Mouse (Mus musculus): Measurements from ENCODE around the gene Cx3cr1.
"Not testable (repeated sequence)": the region's sequence is repeated elsewhere in the genome, so short reads cannot be mapped to it uniquely, and the experiment has no call there.

Cx3cr1 gene
- long read RNA-seq, experiment 1, partial matches to known transcripts: 0 of 3 reads
- long read RNA-seq, experiment 1, other reads (novel, unspliced or antisense): 1 of 3 reads
- long read RNA-seq, experiment 2, partial matches to known transcripts: 0 of 1 reads
- long read RNA-seq, experiment 2, other reads (novel, unspliced or antisense): 1 of 1 reads

DNA sequence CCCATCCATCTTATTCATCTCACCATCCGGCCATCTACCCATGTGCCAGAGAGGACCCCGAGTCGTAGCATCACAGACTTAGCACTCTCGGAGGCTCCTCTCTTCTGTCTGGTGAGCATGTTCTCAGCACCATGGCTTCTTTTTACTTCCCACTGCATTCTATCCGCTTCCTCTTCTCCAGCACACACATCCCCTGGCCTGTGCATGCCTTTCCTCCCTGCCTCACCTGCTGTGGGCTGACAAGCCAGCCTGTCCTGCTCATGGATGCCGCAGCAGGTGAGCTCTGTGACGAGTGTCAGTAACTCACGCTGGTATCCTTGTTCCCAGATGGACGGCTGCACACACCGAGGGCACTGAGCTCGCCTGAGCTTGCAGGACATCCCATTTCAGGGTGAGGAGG lies at the start of gene Cx3cr1:
Gene Cx3cr1 (minus strand): TSS at position 101 of the 400 bp plus-strand sequence.
- intact Hi-C loops (cut with DNase I): loop anchor here (5.0 kb wide), 1 partner anchor 107 kb away; no protein-coding TSS in a partner anchor

DNA sequence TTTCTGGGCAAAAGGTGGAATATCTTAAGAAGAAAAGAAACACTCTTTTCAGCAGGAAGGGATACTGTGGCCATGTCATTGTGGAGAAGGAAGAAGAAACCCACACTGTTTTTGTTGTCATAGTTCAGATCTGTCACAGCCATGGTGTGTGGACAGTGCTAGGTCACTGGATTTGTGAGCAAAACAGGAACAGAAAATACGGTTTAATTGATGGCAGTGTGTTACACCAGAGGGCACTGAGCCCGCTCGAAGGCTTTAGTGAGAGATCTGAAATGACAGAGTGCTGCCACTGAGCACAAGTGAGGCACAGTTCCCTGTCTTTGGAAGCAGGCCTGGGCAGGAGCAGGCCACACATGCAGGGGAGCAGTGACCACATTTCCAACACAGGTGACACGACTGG lies 48.5 kb upstream of the Cx3cr1 start:
- intact Hi-C loops (cut with DNase I): no loop called here

DNA sequence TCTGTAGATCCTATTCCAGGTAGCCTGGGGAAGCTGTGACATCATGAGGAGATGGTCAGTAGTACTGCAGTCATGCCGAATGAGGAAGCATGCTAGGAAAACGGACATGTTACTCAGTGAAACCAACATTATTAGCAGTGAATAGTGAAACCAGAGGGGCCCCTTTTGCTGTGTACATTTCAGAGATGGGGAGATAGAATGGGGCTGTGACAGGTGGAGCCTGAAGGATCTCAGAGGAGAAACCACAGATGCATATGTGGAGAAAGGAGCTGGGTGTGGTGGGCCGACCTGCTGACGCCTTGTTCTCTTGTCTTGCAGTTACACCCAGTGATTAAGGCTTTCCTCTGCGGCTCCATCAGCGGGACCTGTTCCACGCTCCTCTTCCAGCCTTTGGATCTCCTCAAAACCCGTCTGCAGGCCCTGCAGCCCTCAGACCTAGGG lies 46.5 kb upstream of the Cx3cr1 start:
- intact Hi-C loops (cut with DNase I): no loop called here

DNA sequence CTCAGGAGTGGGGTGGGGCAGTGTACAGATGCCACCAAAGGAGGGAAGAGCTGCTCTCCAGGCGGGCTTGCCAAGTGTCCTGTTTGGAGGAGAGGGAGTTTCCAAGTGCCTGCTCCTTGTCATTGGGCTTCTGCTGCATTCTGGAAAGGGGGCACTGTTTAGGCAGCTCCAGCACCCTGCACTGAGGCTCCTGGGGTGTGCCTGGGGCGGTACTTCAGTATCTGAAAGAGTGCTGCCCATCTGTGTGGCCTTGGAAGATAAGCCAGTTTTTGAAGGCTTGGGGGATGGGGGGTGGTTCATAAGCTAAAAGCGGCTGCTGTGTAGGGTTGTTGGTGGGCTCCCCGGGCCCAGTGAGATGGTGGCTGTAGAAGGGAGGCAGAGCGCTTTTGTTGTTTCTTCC lies 45.9 kb upstream of the Cx3cr1 start:
- intact Hi-C loops (cut with DNase I): no loop called here

DNA sequence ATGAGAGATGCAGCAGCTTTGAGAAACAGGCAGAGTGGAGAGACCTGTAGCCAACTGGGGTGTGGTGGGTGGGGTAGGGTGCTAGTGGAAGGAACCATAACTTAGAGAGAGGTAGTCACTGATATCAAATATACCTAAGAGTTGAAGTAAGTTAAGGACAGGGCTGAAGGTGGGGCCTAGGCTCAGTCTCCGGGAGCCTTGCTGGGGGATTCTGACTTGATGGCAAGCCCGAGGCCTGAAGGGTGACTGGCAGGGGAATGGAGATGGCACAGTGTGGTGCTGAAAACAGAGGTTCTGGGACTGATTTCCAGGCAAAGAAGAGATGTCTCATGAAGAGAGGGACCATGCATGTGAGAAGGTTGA lies 45.1 kb upstream of the Cx3cr1 start:
- intact Hi-C loops (cut with DNase I): no loop called here

DNA sequence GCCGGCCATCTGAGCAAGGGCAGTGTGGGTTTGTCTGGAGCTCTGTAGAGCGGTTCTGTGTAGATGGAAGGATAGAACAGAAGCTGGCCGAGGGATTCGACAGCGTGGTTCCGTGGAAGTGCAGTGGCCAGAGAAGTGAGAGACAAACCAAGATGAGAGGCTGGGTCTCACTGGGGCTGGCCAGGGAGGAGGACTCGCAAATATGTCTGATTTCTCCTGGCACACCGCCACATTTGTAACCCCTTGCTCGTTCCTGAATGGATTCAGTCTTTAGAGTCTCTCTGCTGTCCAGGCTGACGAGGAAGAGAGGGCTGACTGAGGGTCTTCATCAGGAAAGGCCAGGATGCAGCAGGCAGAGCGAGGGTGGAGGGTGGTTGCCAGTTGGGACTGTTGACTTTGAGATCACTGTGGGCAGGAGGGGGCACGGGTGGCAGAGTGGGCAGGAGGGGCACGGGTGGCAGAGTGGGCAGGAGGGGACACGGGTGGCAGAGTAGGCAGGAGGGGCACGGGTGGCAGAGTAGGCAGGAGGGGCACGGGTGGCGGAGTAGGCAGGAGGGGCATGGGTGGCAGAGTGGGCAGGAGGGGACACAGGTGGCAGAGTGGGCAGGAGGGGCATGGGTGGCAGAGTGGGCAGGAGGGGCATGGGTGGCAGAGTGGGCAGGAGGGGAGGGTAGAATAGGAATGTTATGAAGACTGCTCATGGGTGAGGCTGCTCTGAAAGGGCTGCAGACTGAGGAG lies 44.5 kb upstream of the Cx3cr1 start:
- intact Hi-C loops (cut with DNase I): no loop called here

DNA sequence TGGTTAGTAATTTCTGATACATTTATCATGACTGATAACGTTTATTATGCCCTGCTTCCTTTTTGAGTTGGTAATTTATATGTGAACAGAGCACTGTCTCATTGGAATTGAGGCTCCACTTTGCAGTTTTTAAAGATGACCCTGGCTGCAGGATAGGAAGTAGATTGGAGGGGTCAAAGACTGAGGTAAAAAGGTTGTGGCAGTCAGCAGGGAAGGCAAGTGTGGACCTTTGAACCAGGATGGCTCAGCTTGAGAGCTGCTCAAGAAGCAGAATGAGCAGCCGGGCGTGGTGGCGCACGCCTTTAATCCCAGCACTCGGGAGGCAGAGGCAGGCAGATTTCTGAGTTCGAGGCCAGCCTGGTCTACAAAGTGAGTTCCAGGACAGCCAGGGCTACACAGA lies 43.8 kb upstream of the Cx3cr1 start:
- intact Hi-C loops (cut with DNase I): no loop called here

DNA sequence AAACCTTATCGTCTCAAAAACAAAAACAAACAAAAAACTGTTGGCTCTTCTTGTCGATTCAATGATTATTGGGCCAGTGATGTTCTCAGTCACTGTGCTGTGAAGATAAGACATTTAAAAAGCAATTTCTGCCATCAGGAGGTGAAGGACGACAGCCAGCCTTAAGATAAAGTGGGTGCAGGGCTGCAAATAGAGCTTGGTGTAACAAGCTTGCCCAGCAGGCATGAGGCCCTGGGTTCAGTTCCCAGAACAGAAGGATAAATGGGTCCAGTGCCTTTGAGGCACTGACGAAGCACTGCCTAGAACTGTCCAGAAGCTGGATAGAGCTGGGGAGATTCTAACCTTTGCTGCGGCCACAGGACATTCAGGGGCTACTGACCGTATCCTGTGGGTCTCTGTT lies 42.8 kb upstream of the Cx3cr1 start:
- intact Hi-C loops (cut with DNase I): no loop called here

DNA sequence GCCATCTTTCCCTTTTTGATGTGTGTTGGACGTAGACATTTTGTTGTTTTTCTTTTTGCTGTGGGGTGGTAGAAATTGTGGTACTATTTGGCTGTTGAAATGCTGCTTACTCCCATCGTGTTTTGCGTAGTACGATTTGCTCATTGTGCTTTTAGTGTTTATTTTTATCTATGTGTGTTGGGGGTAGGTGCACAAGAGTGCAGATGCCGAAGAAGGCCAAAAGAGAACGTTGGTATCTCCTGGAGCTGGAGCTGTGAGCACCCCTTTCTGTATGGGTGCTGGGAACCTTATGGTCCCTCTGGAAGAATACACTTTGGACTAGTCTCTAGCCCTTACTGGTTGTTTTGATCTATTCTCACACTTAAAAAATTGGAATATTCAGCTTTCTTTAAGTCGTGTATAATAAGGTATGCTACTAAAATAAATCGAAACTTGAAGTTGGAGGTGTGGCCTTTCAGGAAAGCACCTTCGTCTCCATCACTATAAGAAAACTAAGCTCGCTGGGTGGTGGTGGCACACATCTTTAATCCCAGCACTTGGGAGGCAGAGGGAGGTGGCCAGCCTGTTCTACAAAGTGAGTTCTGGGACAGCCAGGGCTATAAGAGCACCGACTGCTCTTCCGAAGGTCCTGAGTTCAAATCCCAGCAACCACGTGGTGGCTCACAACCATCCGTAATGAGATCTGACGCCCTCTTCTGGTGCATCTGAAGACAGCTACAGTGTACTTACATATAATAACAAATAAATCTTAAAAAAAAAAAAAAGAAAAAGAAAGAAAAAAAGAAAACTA lies 41.7 kb upstream of the Cx3cr1 start:
- intact Hi-C loops (cut with DNase I): no loop called here

DNA sequence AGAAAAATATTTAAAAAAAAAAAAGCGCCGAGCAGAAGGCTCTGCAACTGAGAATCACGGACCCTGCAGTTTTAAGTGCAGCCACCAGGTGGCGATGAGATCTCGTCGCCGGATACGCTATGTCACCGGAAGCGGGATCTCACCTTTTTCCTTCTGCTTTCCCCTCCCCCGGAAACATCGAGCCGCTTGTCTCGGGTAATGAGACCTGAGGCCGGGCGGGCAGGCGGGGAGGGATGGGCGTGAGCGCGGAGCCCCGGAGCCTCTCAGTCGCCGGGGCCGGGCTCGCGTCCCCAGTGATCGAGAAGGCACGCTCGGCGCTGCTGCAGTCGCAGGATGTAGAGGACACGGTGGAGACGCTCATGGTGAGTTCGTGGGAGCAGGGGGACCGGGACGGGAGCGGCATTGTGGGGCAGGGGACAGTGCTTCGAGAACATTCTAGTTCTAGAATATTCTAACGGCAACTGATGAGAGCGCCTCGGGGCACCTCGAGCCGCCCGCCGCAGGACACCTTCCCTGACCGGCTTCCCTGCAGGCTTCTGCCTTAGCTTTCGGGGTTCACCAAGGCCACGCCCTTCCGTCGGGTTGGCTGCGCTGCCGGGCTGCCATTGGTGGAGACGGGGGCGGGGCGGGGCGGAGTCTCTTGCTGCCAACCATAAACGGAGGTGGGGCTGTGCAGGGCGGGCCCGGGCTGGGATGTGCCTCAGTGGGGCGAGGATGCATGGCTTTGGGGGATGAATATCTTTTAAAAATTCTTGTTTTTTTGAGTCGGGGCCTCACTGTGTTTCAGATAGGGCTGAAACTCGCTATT lies 40.7 kb upstream of the Cx3cr1 start, which contains the start of gene Slc25a38:
Gene Slc25a38 (plus strand): TSS at position 164 of the 808 bp plus-strand sequence.
- intact Hi-C loops (cut with DNase I): no loop called here

DNA sequence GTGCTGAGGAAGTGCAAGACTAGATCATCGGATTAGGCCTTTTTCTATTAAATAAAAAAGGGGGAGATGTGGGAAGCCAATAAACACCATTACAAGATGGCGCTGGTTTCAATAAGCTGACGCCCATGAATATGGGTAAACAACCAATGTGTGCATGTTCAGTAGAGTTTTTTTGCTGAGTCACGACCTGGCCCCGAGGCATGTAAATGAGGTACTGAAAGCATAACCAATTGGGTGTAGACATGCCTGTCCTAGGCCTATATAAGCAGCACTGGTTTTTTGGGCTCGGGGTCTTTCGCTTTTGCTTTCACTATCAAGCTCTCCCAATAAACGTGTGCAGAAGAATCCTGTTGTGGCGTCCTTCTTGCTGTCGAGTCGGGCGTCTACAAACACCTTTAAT lies 39.3 kb upstream of the Cx3cr1 start:
- intact Hi-C loops (cut with DNase I): not testable (repeated sequence)

DNA sequence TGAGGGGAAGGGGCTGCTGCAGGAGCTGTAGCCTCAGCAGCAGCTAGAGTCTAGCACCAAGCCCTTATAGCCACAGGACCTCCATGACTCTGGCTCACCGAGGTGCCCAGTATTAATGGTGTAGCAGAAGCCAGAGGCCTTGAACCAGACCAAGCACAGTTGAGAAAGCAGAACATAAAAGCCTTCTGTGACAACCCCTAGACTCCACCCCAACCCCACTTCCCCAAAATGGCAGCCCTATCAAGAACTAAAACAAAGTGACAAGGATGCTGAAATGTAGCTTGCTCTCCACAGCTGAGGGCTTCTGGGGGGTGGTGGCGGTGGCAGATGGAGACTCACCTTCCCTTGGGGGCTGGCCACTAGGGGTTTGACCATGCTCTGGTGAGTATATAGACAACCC lies 31.5 kb upstream of the Cx3cr1 start:
- intact Hi-C loops (cut with DNase I): no loop called here

DNA sequence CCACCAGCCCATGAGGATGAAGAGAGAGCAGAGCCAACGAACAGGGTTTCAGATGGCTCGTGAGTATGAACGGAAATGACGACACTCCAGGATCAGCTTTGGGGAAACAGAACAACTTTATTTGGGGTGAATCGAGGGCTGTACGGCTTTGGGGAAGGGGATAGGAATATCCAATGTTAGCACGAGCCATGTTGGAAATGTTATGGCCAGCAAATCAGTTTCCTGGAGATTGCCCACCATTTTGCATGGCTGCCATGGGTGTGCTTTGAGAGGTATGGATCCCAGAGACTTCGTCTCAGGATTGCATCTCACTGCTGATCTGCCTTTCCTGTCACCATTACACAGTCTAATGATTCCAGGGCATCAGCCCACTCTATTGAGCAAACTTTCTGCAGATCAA lies 29.6 kb upstream of the Cx3cr1 start:
- intact Hi-C loops (cut with DNase I): loop anchor here (2.0 kb wide), 2 partner anchors 71 to 79 kb away; no protein-coding TSS in a partner anchor

DNA sequence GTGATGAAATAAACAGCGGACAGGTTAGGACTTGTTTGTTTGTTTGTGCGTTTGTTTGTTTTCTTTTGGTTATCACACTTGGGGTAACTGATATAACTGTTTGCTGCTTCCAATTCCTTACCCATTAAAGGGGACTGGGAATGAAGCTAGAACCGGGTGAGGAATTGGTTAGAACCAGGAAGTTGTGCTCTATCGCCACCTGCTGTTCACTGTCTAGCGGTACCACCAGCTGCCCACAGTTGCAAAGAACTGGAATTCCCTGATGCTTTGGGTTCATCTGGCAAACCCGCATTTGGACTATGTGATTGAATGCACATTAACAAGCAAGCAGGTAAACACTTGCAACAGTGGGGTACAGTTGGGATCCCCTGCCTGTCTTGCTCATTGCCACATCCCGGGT lies 29.0 kb upstream of the Cx3cr1 start:
- intact Hi-C loops (cut with DNase I): loop anchor here (2.0 kb wide), 2 partner anchors 70 to 78 kb away; no protein-coding TSS in a partner anchor

DNA sequence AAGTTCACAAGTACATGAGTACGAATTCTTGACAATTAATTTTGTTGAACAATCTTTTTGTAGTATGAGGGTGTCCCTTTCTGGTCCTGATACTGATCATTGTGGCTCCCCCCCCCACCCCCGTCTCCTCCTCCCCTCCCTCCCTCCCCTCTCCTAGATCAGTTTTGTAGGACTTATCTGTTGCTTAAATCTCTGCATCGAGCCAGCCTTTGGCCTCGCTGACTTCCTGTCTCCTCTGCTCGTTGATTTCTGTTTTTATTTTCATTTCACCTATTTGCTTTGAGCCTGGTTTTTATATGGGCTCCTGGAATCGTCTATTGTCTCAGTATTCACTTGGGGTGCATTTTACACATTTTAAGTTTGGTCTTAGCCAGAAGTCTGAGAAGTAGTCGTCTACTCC lies 26.2 kb upstream of the Cx3cr1 start:
- intact Hi-C loops (cut with DNase I): no loop called here

DNA sequence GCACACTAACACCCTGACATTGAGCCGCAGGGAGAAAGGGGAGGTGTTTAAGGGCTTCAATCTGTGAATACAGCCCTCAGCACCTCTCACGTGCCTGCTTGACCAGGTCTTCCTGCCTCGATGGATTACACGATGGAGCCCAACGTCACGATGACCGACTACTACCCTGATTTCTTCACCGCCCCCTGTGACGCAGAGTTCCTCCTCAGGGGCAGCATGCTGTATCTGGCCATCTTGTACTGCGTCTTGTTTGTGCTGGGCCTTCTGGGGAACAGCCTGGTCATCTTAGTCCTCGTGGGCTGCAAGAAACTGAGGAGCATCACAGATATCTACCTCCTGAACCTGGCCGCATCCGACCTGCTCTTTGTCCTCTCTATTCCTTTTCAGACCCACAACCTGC lies 24.0 kb upstream of the Cx3cr1 start:
- intact Hi-C loops (cut with DNase I): no loop called here

DNA sequence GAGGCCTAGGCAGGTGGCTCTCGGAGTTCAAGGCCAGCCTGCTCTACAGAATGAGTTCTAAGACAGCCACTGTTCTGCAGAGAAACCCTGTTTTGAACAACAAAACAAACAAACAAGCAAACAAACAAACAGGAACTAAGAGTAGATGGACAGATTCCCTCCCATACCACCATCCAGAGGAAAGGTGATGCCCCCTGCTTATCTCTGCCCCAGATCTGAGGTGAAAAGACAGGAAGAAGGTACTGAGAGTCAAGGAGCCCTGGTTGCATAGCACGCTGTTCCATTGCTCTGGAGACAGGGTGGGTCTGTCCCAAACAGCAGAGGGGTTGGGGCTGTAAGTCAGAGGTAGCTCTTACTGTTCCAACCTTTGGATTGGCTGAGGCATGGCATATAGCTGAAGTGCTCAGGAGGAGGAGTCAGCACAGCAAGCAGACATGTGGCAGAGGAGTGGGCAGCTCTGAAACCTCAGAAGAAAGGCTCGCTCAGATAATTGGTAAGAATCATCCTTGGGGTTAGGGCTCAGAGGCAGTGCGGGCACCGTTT lies 22.1 kb upstream of the Cx3cr1 start, which contains the start of gene Ccr8:
Gene Ccr8 (plus strand): TSS at position 419 of the 543 bp plus-strand sequence.
- intact Hi-C loops (cut with DNase I): no loop called here

DNA sequence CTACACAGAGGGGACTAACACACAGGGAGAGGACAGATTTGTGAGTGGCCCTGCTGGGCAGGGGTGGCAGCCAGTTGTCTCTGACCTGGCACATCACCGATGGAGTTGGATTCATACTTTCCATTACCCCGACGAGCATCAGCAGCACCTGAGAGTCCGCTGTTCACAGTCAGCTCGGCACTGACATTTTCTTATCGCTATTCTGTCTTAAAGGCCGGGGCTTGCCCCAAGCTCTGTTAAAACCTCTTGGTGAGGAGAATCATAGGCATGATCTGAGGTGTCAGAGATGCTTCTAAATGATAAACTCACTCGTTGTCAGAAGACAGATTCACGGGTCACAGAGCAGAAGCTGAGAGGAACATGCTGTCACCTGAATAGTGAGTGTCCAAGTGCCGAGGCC lies 21.4 kb upstream of the Cx3cr1 start:
- intact Hi-C loops (cut with DNase I): no loop called here

DNA sequence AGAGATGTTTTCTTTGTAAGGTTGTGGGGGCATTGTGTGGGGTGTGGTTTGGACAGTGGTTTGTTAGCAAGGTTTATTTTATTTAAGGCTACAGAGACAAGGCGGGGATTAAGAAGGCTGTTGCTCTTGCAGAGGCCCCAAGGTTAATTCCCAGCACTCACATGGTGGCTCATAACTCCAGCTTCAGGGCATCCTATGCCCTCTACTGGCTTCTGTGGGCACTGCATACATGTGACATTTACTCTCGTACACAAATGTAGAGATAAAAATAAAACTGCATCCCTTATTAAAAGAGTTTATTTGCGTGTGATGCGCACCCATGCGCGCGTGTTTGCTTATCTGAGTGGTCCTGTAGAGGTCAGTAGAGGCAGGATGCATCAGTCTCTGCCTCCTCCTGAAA lies 19.4 kb upstream of the Cx3cr1 start:
- intact Hi-C loops (cut with DNase I): no loop called here

DNA sequence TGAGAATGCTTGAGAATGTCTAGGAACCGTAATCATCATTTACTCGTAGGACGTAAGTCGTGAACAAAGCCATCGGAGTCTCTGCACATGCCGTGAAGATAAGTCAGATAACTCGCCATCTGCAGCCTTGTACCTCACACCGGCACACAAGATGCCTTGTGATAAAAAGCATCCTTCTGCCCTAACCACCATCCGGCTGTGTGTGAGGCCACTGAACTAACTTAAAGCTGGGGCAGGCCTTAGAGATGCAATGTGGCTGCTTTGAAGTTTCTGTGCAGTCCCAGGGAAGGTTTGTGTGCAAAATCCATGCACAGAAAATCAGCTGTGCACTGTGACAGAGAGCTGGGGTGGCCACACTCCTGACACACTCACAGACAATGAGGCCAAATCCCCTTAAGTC lies 14.7 kb upstream of the Cx3cr1 start:
- intact Hi-C loops (cut with DNase I): no loop called here
